Mouse (Mus musculus) cerebellum, postnatal 10 days (tissue): ENCODE measurements around the gene Zdhhc14.
A peak's percentile ranks its signal among the peaks of the same experiment; 100 is the strongest.
"Not testable (repeated sequence)": the region's sequence is repeated elsewhere in the genome, so short reads cannot be mapped to it uniquely, and the experiment has no call there.

Source experiments
- DNase-seq, 2 experiments: peaks; one replicate each; pipeline ENCODE4 v3.0.0; 2021; ENCODE audit warnings: mixed read lengths in 2 of 2

Gene Zdhhc14

GRCm38 (mm10) chr17:5609875-5610552 is 117.7 kb downstream of the Zdhhc14 start:
- no peak for DNase-seq

GRCm38 (mm10) chr17:5612236-5612635 is 119.9 kb downstream of the Zdhhc14 start:
- no peak for DNase-seq

GRCm38 (mm10) chr17:5614771-5615318 is 122.5 kb downstream of the Zdhhc14 start:
- DNase-seq, result peak; percentile 32 to 52

GRCm38 (mm10) chr17:5621626-5622591 is 129.6 kb downstream of the Zdhhc14 start:
- peak; percentile 50 to 55 for DNase-seq

- no peak for DNase-seq
These were observed 130.4 kb downstream of the Zdhhc14 start for GRCm38 (mm10) chr17:5622764-5623163.

GRCm38 (mm10) chr17:5623181-5623580 is 130.8 kb downstream of the Zdhhc14 start:
- no peak for DNase-seq

GRCm38 (mm10) chr17:5624815-5625214 is 132.5 kb downstream of the Zdhhc14 start:
- DNase-seq, result not testable (repeated sequence)

GRCm38 (mm10) chr17:5626402-5626801 is 134.0 kb downstream of the Zdhhc14 start:
- no peak for DNase-seq

- DNase-seq, result no peak
These were observed 135.3 kb downstream of the Zdhhc14 start for GRCm38 (mm10) chr17:5627664-5628063.

- no peak for DNase-seq
These were observed 137.3 kb downstream of the Zdhhc14 start for GRCm38 (mm10) chr17:5629651-5630050.

GRCm38 (mm10) chr17:5635254-5635653 is 142.9 kb downstream of the Zdhhc14 start:
- DNase-seq, result no peak

GRCm38 (mm10) chr17:5641436-5641835 is 149.1 kb downstream of the Zdhhc14 start:
- no peak for DNase-seq

GRCm38 (mm10) chr17:5642918-5643721 is 150.8 kb downstream of the Zdhhc14 start:
- peak; percentile 84 to 85 for DNase-seq

- DNase-seq, result no peak
These were observed 157.8 kb downstream of the Zdhhc14 start for GRCm38 (mm10) chr17:5650124-5650523.

GRCm38 (mm10) chr17:5650642-5651041 is 158.3 kb downstream of the Zdhhc14 start:
- DNase-seq, result no peak

- no peak for DNase-seq
These were observed 159.2 kb downstream of the Zdhhc14 start for GRCm38 (mm10) chr17:5651551-5651950.

GRCm38 (mm10) chr17:5653981-5654380 is 161.6 kb downstream of the Zdhhc14 start:
- DNase-seq, result peak in 1 of 2 experiments; percentile 31

- DNase-seq, result no peak
These were observed 163.2 kb downstream of the Zdhhc14 start for GRCm38 (mm10) chr17:5655536-5655935.

- DNase-seq, result peak; percentile 27 to 57
These were observed 168.1 kb downstream of the Zdhhc14 start for GRCm38 (mm10) chr17:5660317-5661080.

GRCm38 (mm10) chr17:5666652-5667051 is 174.3 kb downstream of the Zdhhc14 start:
- no peak for DNase-seq

GRCm38 (mm10) chr17:5668456-5668855 is 176.1 kb downstream of the Zdhhc14 start:
- no peak for DNase-seq

- no peak for DNase-seq
These were observed 176.6 kb downstream of the Zdhhc14 start for GRCm38 (mm10) chr17:5668981-5669380.
